Mouse (Mus musculus) liver, embryonic 13.5 days (tissue): Measurements from ENCODE around the gene Rpl36a. TPM values are rescaled to one million over a fixed set of nuclear protein-coding genes. Genes with fewer than 3 reads are reported as not detected.

Source experiments
- ATAC-seq: fragments of 200-750 bp; cut with Nextera tagmentation; 2 replicates; pipeline ENCODE4 v1.8.0; 2017; ENCODE audit warnings: low read depth, mild to moderate bottlenecking, moderate number of reproducible peaks, moderate library complexity
- DNase-seq: peaks from one replicate; pipeline ENCODE4 v3.0.0; 2022
- H3K27ac ChIP-seq: fragments of 300-500 bp; sonication (generic); 2 replicates; pipeline ENCODE4 v1.5.1; 2015; ENCODE audit warnings: moderate library complexity, mild to moderate bottlenecking, inconsistent platforms
- H3K27me3 ChIP-seq: fragments of 300-500 bp; sonication (generic); 2 replicates; pipeline ENCODE4 v1.6.1; 2015; ENCODE audit warnings: mild to moderate bottlenecking, inconsistent platforms
- H3K36me3 ChIP-seq: fragments of 300-500 bp; sonication (generic); 2 replicates; pipeline ENCODE4 v1.6.1; 2015; ENCODE audit warnings: mild to moderate bottlenecking, inconsistent platforms
- H3K4me1 ChIP-seq: fragments of 300-500 bp; sonication (generic); replicated peaks from 2 replicates; pipeline ENCODE4 v1.6.1; 2015; ENCODE audit warnings: inconsistent platforms
- H3K4me2 ChIP-seq: fragments of 300-500 bp; sonication (generic); 2 replicates; pipeline ENCODE4 v1.6.1; 2015; ENCODE audit warnings: inconsistent platforms, mild to moderate bottlenecking, moderate library complexity
- H3K4me3 ChIP-seq: fragments of 300-500 bp; sonication (generic); replicated peaks from 2 replicates; pipeline ENCODE4 v1.5.1; 2015; ENCODE audit warnings: mild to moderate bottlenecking, inconsistent platforms
- H3K9ac ChIP-seq: fragments of 300-500 bp; sonication (generic); 2 replicates; pipeline ENCODE4 v1.6.1; 2015; ENCODE audit warnings: mild to moderate bottlenecking, inconsistent platforms
- H3K9me3 ChIP-seq: fragments of 300-500 bp; sonication (generic); replicated peaks from 2 replicates; pipeline ENCODE4 v1.6.1; 2016; ENCODE audit warnings: inconsistent platforms
- WGBS: fragments of 180-500 bp; shearing (Covaris S2); methylation state at CpG from one replicate; pipeline ENCODE4 v1.1.7; 2015; ENCODE audit not compliant: insufficient replicate concordance; 5-methylcytosine and 5-hydroxymethylcytosine counted together
- polyA plus RNA-seq: library from polyadenylated mRNA; unstranded; fragments of >200 nt; fragmentation: Nextera tagmentation; extraction: Ambion mirVana; gene quantifications from 2 replicates; pipeline ENCODE4 v1.2.1, GENCODE M21; 2015

Gene Rpl36a
- polyA plus RNA-seq, 1 experiment from 2014 or later: 398 TPM

DNA sequence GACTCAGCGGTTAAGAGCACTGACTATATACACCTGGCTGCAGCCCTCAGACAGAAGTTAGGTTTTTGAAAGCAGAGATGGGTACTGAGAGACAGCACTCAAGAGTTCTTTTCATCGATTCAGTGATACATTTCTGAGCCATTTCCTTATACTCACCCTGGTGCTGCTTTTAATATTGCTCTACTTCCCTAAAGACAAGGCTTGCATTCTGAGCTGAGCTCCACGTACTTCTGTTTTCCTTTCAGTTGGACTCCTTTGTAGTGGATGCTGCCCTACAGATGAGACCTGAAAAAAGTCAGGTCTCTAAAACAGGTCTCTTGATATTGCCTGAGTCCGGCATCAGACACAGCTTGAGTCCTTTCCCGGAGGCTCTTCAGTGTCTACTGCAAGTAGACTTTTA lies 47.3 kb downstream of the Rpl36a start:
- no peaks in the 10 kb centered on the region for H3K9me3 ChIP-seq
- H3K27ac ChIP-seq: no peak overlapping the region
- DNase-seq (no peak), ATAC-seq (no peak)
- no peaks in the 10 kb centered on the region for H3K27me3 ChIP-seq
- no peaks in the 10 kb centered on the region for H3K4me1 ChIP-seq
- H3K4me3 ChIP-seq: no peak overlapping the region
- WGBS: 67% methylated on average over 5 of the region's 5 CpGs
- H3K36me3 ChIP-seq: no peaks in the 10 kb centered on the region
- no peak overlapping the region for H3K9ac ChIP-seq
- no peak overlapping the region for H3K4me2 ChIP-seq

DNA sequence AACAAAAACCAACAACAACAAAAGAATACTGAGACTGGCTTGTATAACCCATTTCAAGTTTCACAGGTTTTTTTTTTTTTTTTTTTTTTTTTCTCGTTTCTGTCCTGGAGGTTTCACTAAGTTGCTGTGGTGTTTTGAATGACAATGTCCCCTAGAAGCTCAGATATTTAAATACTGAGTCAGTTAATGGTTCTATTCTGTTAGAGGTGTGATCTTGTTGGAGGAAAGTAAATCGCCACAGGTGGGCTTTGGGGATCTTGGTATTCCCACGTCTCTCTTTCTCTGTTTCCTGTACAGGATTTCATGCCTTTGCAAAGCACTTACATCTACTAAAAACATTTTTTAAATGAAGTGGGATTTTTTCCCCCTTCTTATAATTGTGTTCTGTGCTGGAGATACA lies 49.7 kb downstream of the Rpl36a start:
- no peaks in the 10 kb centered on the region for H3K27me3 ChIP-seq
- DNase-seq: no peak
- no peak for ATAC-seq
- H3K9ac ChIP-seq: no peak overlapping the region
- H3K4me1 ChIP-seq: no peaks in the 10 kb centered on the region
- H3K4me3 ChIP-seq: no peak overlapping the region
- H3K4me2 ChIP-seq: no peak overlapping the region
- H3K36me3 ChIP-seq: no peaks in the 10 kb centered on the region
- no peak overlapping the region for H3K27ac ChIP-seq
- 52% methylated on average over 3 of the region's 3 CpGs for WGBS
- no peaks in the 10 kb centered on the region for H3K9me3 ChIP-seq

DNA sequence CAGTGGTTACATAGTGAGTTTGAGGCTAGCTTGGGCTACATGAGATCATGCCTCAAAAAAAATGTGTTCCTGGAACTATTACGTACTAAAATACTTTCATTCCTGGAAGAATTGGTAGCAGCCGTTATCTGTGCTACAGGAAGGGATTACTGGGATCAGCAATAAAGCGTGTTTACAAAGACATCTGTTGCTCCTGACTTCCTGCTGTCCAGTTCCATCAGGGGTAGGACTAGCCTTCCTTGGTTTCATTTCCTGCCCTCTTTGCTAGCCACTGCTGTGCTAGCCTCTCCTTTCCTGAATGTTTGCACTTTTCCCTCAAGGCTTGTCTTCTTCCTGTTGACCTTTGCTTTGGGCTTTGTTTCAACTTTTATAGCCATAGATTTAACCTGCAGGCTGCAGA lies 50.4 kb downstream of the Rpl36a start:
- no peak overlapping the region for H3K9ac ChIP-seq
- H3K36me3 ChIP-seq: no peaks in the 10 kb centered on the region
- no peaks in the 10 kb centered on the region for H3K27me3 ChIP-seq
- H3K4me2 ChIP-seq: no peak overlapping the region
- no peak for ATAC-seq
- H3K9me3 ChIP-seq: no peaks in the 10 kb centered on the region
- no peak for DNase-seq
- no peaks in the 10 kb centered on the region for H3K4me1 ChIP-seq
- no peak overlapping the region for H3K27ac ChIP-seq
- no peak overlapping the region for H3K4me3 ChIP-seq
- WGBS: 43% methylated on average over 3 of the region's 3 CpGs

Other genes starting within 250 kb of the Rpl36a start
- gene Drp2, start 181.1 kb upstream of the Rpl36a start, polyA plus RNA-seq: 0.07 and 0.20 TPM in 2 replicates
- not detected in 2 replicates for gene Taf7l, start 109.2 kb upstream of the Rpl36a start, polyA plus RNA-seq
- 134 and 146 TPM in 2 replicates for gene Timm8a1, start 43.8 kb upstream of the Rpl36a start, polyA plus RNA-seq
- 24.9 and 31.3 TPM in 2 replicates for gene Btk, start 2.1 kb upstream of the Rpl36a start, polyA plus RNA-seq
- gene Gla, start 15.5 kb downstream of the Rpl36a start, polyA plus RNA-seq: 4.5 TPM in 2 replicates
- 87.1 and 108 TPM in 2 replicates for gene Hnrnph2, start 15.5 kb downstream of the Rpl36a start, polyA plus RNA-seq
- 0.35 and 0.51 TPM in 2 replicates for gene Armcx4, start 100.9 kb downstream of the Rpl36a start, polyA plus RNA-seq
- 7.5 and 8.9 TPM in 2 replicates for gene Armcx1, start 132.3 kb downstream of the Rpl36a start, polyA plus RNA-seq
- 6.5 and 7.5 TPM in 2 replicates for gene Armcx6, start 165.8 kb downstream of the Rpl36a start, polyA plus RNA-seq
- 17.1 and 22.9 TPM in 2 replicates for gene Armcx3, start 170.9 kb downstream of the Rpl36a start, polyA plus RNA-seq
- gene Armcx2, start 223.6 kb downstream of the Rpl36a start, polyA plus RNA-seq: 12.0 and 13.8 TPM in 2 replicates